Mouse (Mus musculus): ENCODE data around the gene Gpr63. TPM values are rescaled to one million over a fixed set of nuclear protein-coding genes. Genes with fewer than 3 reads are reported as not detected.
A peak's percentile ranks its signal among the peaks of the same experiment; 100 is the strongest.
"Not testable (repeated sequence)": the region's sequence is repeated elsewhere in the genome, so short reads cannot be mapped to it uniquely, and the experiment has no call there.

Gpr63 gene
- 3.7 and 4.2 TPM in 2 replicates for total RNA-seq (2021)
- long read RNA-seq = 0 reads

- DNase-seq = peak; percentile 72
These were observed at the start of gene Gpr63 for GRCm38 (mm10) chr4:24966299-24966991. TSS of gene Gpr63 (plus strand) at chr4:24966407.

GRCm38 (mm10) chr4:24920006-24920577 lies 46.1 kb upstream of the Gpr63 start:
- DNase-seq = no peak

- no peak for DNase-seq
These were observed 41.5 kb upstream of the Gpr63 start for GRCm38 (mm10) chr4:24924726-24925125.

- no peak for DNase-seq
These were observed 37.9 kb upstream of the Gpr63 start for GRCm38 (mm10) chr4:24928260-24928780.

- no peak for DNase-seq
These were observed 37.3 kb upstream of the Gpr63 start for GRCm38 (mm10) chr4:24928926-24929325.

- no peak for DNase-seq
These were observed 23.3 kb upstream of the Gpr63 start for GRCm38 (mm10) chr4:24942728-24943424.

- no peak for DNase-seq
These were observed 299 bp upstream of the Gpr63 start for GRCm38 (mm10) chr4:24965918-24966298.

GRCm38 (mm10) chr4:24967251-24967650 lies 1.0 kb downstream of the Gpr63 start:
- DNase-seq = no peak

- DNase-seq = no peak
These were observed 12.4 kb downstream of the Gpr63 start for GRCm38 (mm10) chr4:24978589-24978988.

GRCm38 (mm10) chr4:24985612-24986011 lies 19.4 kb downstream of the Gpr63 start:
- no peak for DNase-seq

GRCm38 (mm10) chr4:24991475-24991874 lies 25.3 kb downstream of the Gpr63 start:
- no peak for DNase-seq

GRCm38 (mm10) chr4:25009328-25009727 lies 43.1 kb downstream of the Gpr63 start:
- DNase-seq = not testable (repeated sequence)

- DNase-seq = no peak
These were observed 45.6 kb downstream of the Gpr63 start for GRCm38 (mm10) chr4:25011780-25012179.

GRCm38 (mm10) chr4:25012726-25013125 lies 46.5 kb downstream of the Gpr63 start:
- no peak for DNase-seq

GRCm38 (mm10) chr4:25015017-25015655 lies 48.9 kb downstream of the Gpr63 start:
- DNase-seq = no peak

- no peak for DNase-seq
These were observed 62.0 kb downstream of the Gpr63 start for GRCm38 (mm10) chr4:25028252-25028651.

- DNase-seq = no peak
These were observed 62.5 kb downstream of the Gpr63 start for GRCm38 (mm10) chr4:25028752-25029151.

GRCm38 (mm10) chr4:25029875-25030274 lies 63.7 kb downstream of the Gpr63 start:
- DNase-seq = no peak

GRCm38 (mm10) chr4:25035158-25035791 lies 69.1 kb downstream of the Gpr63 start:
- DNase-seq = peak; percentile 25

- DNase-seq = no peak
These were observed 69.6 kb downstream of the Gpr63 start for GRCm38 (mm10) chr4:25035806-25036205.

- DNase-seq = no peak
These were observed 71.1 kb downstream of the Gpr63 start for GRCm38 (mm10) chr4:25037260-25037659.

GRCm38 (mm10) chr4:25055541-25055940 lies 89.3 kb downstream of the Gpr63 start:
- not testable (repeated sequence) for DNase-seq

All from adrenal gland, postnatal 25 days (tissue).